Mouse (Mus musculus): ENCODE data around the gene Pcnx. TPM values are rescaled to one million over a fixed set of nuclear protein-coding genes. Genes with fewer than 3 reads are reported as not detected.

Gene Pcnx
- polyA plus RNA-seq, 1 experiment, result 49.0 TPM

DNA sequence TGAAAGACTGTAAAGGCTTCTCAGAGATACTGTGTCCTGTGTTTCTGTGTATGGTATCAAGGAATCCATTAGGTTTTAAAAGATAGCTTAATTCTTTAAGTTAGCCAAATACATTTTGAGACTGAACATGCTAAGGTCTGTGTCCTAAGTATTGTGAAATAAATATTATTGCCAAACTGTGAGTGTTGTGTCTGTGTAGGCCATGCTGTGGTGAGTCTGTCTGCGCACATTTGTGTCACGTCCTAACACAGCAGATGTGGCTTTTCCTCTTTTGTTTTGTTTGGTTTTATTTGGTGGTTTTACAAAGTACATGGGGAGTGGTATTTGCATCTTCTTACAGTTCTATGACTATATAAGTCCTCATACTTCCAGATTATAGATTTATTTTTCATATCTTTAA lies 60.8 kb downstream of the Pcnx start:
- no peak overlapping the region for H3K4me3 ChIP-seq (ENCODE audit: control insufficient read depth, insufficient read depth, low read length)
- H3K27me3 ChIP-seq (ENCODE audit: control insufficient read depth, insufficient read depth, low read length), result no peaks in the 10 kb centered on the region
- peaks cover 16% of the 10 kb centered on the region for H3K36me3 ChIP-seq (ENCODE audit: control insufficient read depth, insufficient read depth, low read length)
- no peak overlapping the region for H3K27ac ChIP-seq (ENCODE audit: control insufficient read depth, insufficient read depth, low read length)
- H3K4me1 ChIP-seq (replicated peaks; ENCODE audit: control insufficient read depth, insufficient read depth, low read length), result no peaks in the 10 kb centered on the region
- 63% methylated on average over 2 of the region's 2 CpGs for WGBS
- TF ChIP-seq POLR2A (IDR thresholded peaks at IDR 0.05; ENCODE audit: control insufficient read depth, extremely low read depth, insufficient read depth, low read length, poor library complexity), result no peak
- TF ChIP-seq CTCF (IDR thresholded peaks at IDR 0.05; ENCODE audit: borderline replicate concordance, control insufficient read depth, extremely low read depth, insufficient read depth, low read length, poor library complexity), result no peak
- no peak for DNase-seq

DNA sequence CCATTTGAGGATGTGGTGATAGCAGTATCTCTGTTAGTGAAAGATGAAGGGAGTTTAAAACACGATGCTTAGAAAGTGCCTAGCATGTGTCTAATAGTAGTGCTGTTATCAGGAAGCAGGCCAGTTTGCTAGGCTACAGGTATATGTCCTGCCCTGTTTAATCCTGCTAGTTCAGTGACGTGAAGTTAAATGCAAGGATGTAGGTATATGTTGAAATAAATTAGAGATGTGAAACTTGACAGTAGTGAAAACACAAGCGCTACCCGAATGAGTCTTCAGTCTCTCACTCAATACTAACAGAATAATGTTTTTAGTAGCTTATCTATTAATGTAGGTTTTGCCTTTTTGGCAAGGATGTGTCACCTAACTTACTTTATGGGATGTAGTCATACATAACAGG lies 62.0 kb downstream of the Pcnx start:
- H3K36me3 ChIP-seq (ENCODE audit: control insufficient read depth, insufficient read depth, low read length), result peaks cover 16% of the 10 kb centered on the region
- 95% methylated on average over 4 of the region's 4 CpGs for WGBS
- no peak for TF ChIP-seq CTCF (IDR thresholded peaks at IDR 0.05; ENCODE audit: borderline replicate concordance, control insufficient read depth, extremely low read depth, insufficient read depth, low read length, poor library complexity)

DNA sequence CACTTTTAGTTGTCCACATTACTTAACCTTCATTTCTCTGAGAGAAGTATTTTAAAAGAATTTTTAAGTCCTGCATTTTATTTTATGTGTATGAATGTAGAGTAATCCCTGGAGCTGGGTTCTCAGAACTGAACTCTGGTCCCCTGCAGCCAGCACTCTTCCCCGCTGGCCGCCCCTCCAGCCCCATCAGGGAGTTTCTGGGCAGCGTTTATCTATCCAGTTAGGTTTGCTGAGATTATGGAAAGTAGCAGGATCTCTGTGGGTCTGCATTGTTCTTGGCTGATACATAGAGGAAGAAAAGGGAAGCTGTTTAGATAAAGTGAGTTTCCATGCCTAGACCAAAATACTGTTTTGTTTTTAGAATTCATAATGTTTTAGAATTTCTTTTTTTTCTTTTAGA lies 63.0 kb downstream of the Pcnx start:
- no peak overlapping the region for H3K27ac ChIP-seq (ENCODE audit: control insufficient read depth, insufficient read depth, low read length)
- 93% methylated on average over 3 of the region's 3 CpGs for WGBS

More for the DNA sequence above, 62.0 kb downstream of the Pcnx start:
- no peaks in the 10 kb centered on the region for H3K27me3 ChIP-seq (ENCODE audit: control insufficient read depth, insufficient read depth, low read length)
- H3K27ac ChIP-seq (ENCODE audit: control insufficient read depth, insufficient read depth, low read length), result no peak overlapping the region
- no peaks in the 10 kb centered on the region for H3K4me1 ChIP-seq (replicated peaks; ENCODE audit: control insufficient read depth, insufficient read depth, low read length)
- no peak overlapping the region for H3K4me3 ChIP-seq (ENCODE audit: control insufficient read depth, insufficient read depth, low read length)
- DNase-seq, result no peak

DNA sequence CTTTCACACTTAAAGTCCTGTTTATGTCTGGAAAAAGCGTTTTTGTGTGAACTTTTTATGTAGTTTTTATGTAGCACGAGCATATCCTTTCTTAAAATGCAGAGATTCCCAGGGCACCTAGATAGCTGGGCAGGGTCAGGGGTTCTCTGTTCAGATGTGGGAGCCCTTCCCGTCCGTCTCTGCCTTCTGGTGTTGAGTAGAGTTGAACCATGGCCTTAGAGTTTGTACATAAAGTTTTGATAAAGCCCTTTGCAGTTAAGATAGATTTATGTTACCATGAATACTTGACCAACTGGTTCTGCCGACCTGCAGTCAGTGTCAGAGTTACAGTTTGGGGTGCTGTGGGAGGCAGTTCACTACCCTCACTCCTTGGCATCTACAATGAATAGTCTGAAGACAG lies 67.3 kb downstream of the Pcnx start:
- DNase-seq, result no peak
- WGBS, result 83% methylated on average over 5 of the region's 5 CpGs
- Histone ChIP-seq H3K4me1 (replicated peaks; ENCODE audit: control insufficient read depth, insufficient read depth, low read length) (peaks cover 4% of the 10 kb centered on the region; the same call in 1 of the 2 replicates), H3K4me3 (ENCODE audit: control insufficient read depth, insufficient read depth, low read length) (no peak overlapping the region), H3K27me3 (ENCODE audit: control insufficient read depth, insufficient read depth, low read length) (no peaks in the 10 kb centered on the region), H3K27ac (ENCODE audit: control insufficient read depth, insufficient read depth, low read length) (no peak overlapping the region), H3K36me3 (ENCODE audit: control insufficient read depth, insufficient read depth, low read length) (no peaks in the 10 kb centered on the region)
- no peak for TF ChIP-seq POLR2A (IDR thresholded peaks at IDR 0.05; ENCODE audit: control insufficient read depth, extremely low read depth, insufficient read depth, low read length, poor library complexity)

More for the DNA sequence above, 63.0 kb downstream of the Pcnx start:
- no peak overlapping the region for H3K4me3 ChIP-seq (ENCODE audit: control insufficient read depth, insufficient read depth, low read length)
- DNase-seq, result no peak
- H3K36me3 ChIP-seq (ENCODE audit: control insufficient read depth, insufficient read depth, low read length), result peaks cover 10% of the 10 kb centered on the region
- H3K4me1 ChIP-seq (replicated peaks; ENCODE audit: control insufficient read depth, insufficient read depth, low read length), result peaks cover 4% of the 10 kb centered on the region; the same call in 1 of the 2 replicates
- H3K27me3 ChIP-seq (ENCODE audit: control insufficient read depth, insufficient read depth, low read length), result no peaks in the 10 kb centered on the region
- TF ChIP-seq POLR2A (IDR thresholded peaks at IDR 0.05; ENCODE audit: control insufficient read depth, extremely low read depth, insufficient read depth, low read length, poor library complexity), result no peak
- TF ChIP-seq CTCF (IDR thresholded peaks at IDR 0.05; ENCODE audit: borderline replicate concordance, control insufficient read depth, extremely low read depth, insufficient read depth, low read length, poor library complexity), result no peak

DNA sequence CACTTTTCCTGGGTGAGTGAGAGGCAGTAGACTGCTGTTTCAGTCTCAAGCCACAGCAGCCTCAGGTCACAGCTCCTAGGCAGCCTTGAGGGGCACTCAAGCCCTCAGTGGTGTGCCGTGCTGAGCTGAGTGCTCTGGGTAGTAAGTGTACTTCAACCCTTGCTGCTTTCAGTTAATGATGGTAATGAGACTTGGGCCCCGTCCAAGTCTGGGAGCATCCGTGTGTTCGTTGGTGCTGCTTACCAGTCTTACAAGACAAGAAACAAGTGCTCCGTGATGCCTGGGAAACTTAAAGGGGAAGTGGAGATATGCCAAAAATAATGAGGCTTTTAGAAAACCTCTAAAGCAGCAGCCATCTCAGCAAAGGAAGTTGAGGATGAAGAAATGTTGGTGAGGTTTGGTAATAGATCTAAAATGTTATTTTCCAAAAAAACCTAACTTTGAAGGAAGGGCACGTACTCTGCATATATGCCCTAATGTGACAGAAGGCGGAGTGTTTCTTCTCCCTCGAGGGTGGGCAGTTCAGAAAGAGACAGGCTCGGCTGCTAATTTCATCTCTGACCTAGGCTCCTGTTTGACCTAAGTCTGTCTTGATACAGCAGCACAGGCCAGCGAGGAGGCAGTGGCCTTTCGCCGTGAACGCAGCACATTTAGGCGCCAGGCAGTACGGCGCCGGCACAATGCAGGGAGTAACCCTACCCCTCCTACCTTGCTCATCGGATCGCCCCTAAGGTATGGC lies 68.0 kb downstream of the Pcnx start:
- no peaks in the 10 kb centered on the region for H3K36me3 ChIP-seq (ENCODE audit: control insufficient read depth, insufficient read depth, low read length)
- H3K27ac ChIP-seq (ENCODE audit: control insufficient read depth, insufficient read depth, low read length), result no peak overlapping the region
- no peak for DNase-seq
- H3K4me1 ChIP-seq (replicated peaks; ENCODE audit: control insufficient read depth, insufficient read depth, low read length), result peaks cover 4% of the 10 kb centered on the region; the same call in 1 of the 2 replicates
- TF ChIP-seq CTCF (IDR thresholded peaks at IDR 0.05; ENCODE audit: borderline replicate concordance, control insufficient read depth, extremely low read depth, insufficient read depth, low read length, poor library complexity), result no peak
- no peak for TF ChIP-seq POLR2A (IDR thresholded peaks at IDR 0.05; ENCODE audit: control insufficient read depth, extremely low read depth, insufficient read depth, low read length, poor library complexity)
- H3K27me3 ChIP-seq (ENCODE audit: control insufficient read depth, insufficient read depth, low read length), result no peaks in the 10 kb centered on the region
- 67% methylated on average over 19 of the region's 19 CpGs for WGBS
- H3K4me3 ChIP-seq (ENCODE audit: control insufficient read depth, insufficient read depth, low read length), result no peak overlapping the region

DNA sequence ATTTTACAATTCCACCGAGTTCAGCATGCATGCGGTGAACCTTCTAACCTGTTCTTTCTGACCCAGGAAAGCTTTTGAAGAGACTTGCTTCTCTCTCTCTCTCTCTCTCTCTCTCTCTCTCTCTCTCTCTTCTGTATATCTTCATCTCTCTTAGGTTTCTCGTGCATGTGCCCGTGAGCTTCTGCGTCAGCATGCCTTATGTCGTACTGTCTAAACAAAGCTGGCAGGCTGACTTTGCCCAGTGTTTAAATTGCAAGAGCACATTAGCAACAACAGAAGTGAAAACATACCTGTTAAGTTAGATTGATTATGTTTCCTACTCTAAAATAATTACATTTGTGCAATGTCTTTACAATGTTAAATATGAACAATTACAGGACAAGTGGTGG lies 68.6 kb downstream of the Pcnx start:
- Histone ChIP-seq H3K36me3 (ENCODE audit: control insufficient read depth, insufficient read depth, low read length) (0 out of 2 replicates have a peak, but pooled peaks cover 2% of the 10 kb centered on the region), H3K4me3 (ENCODE audit: control insufficient read depth, insufficient read depth, low read length) (no peak overlapping the region), H3K27ac (ENCODE audit: control insufficient read depth, insufficient read depth, low read length) (no peak overlapping the region), H3K27me3 (ENCODE audit: control insufficient read depth, insufficient read depth, low read length) (no peaks in the 10 kb centered on the region), H3K4me1 (replicated peaks; ENCODE audit: control insufficient read depth, insufficient read depth, low read length) (peaks cover 4% of the 10 kb centered on the region; the same call in 1 of the 2 replicates)
- DNase-seq, result no peak
- WGBS, result 88% methylated on average over 6 of the region's 6 CpGs
- TF ChIP-seq CTCF (IDR thresholded peaks at IDR 0.05; ENCODE audit: borderline replicate concordance, control insufficient read depth, extremely low read depth, insufficient read depth, low read length, poor library complexity), result no peak
- no peak for TF ChIP-seq POLR2A (IDR thresholded peaks at IDR 0.05; ENCODE audit: control insufficient read depth, extremely low read depth, insufficient read depth, low read length, poor library complexity)

DNA sequence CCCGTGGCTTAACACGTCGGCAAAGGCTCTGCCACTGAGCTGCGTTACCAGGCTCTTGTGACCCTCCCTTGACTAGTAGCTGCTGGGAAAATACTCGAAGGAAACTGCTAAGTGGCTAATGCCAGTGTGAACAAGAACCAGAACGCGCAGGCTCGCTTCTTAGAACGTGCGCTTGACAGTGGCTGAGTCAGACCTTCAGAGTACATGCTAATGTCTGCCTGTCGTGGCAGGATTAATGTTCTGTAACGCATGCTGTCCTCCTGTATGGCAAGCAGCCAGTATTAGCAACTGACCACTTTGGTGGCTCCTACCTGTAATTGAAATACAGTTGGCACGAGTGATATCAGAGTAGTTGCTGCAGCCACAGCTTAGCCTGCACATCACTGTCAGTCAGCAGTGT lies 72.2 kb downstream of the Pcnx start:
- Histone ChIP-seq H3K27me3 (ENCODE audit: control insufficient read depth, insufficient read depth, low read length) (no peaks in the 10 kb centered on the region), H3K4me1 (replicated peaks; ENCODE audit: control insufficient read depth, insufficient read depth, low read length) (peaks cover 4% of the 10 kb centered on the region; the same call in 1 of the 2 replicates), H3K36me3 (ENCODE audit: control insufficient read depth, insufficient read depth, low read length) (0 out of 2 replicates have a peak, but pooled peaks cover 4% of the 10 kb centered on the region), H3K4me3 (ENCODE audit: control insufficient read depth, insufficient read depth, low read length) (no peak overlapping the region), H3K27ac (ENCODE audit: control insufficient read depth, insufficient read depth, low read length) (no peak overlapping the region)
- no peak for TF ChIP-seq POLR2A (IDR thresholded peaks at IDR 0.05; ENCODE audit: control insufficient read depth, extremely low read depth, insufficient read depth, low read length, poor library complexity)
- no peak for TF ChIP-seq CTCF (IDR thresholded peaks at IDR 0.05; ENCODE audit: borderline replicate concordance, control insufficient read depth, extremely low read depth, insufficient read depth, low read length, poor library complexity)
- WGBS, result 95% methylated on average over 13 of the region's 13 CpGs
- no peak for DNase-seq

Measured in thymus, adult 2 months (tissue).